Mouse (Mus musculus) forebrain, postnatal 0 days (tissue): Measurements from ENCODE around the gene Gpr88. TPM values are rescaled to one million over a fixed set of nuclear protein-coding genes. Genes with fewer than 3 reads are reported as not detected.

Experiments
- ATAC-seq: fragments of 200-750 bp; cut with Nextera tagmentation; 2 replicates; pipeline ENCODE4 v1.8.0; 2017; ENCODE audit warnings: mild to moderate bottlenecking, moderate library complexity
- DNase-seq: peaks from one replicate; pipeline ENCODE4 v3.0.0-alpha.2; 2015
- H3K27ac ChIP-seq: fragments of 300-500 bp; sonication (generic); 2 replicates; pipeline ENCODE4 v1.5.1; 2014; ENCODE audit warnings: low read depth, mild to moderate bottlenecking, antibody characterized with exemption, low read length, moderate library complexity, mixed read lengths
- H3K27me3 ChIP-seq: fragments of 300-500 bp; sonication (generic); 2 replicates; pipeline ENCODE4 v1.6.1; 2014; ENCODE audit warnings: mild to moderate bottlenecking, low read length, mixed read lengths; ENCODE audit not compliant: insufficient read depth
- H3K36me3 ChIP-seq: fragments of 300-500 bp; sonication (generic); 2 replicates; pipeline ENCODE4 v1.6.1; 2014; ENCODE audit warnings: mild to moderate bottlenecking, moderate library complexity; ENCODE audit not compliant: insufficient read depth
- H3K4me1 ChIP-seq: fragments of 300-500 bp; sonication (generic); 2 replicates; pipeline ENCODE4 v1.6.1; 2014; ENCODE audit warnings: antibody characterized with exemption; ENCODE audit not compliant: insufficient read depth
- H3K4me2 ChIP-seq: fragments of 300-500 bp; sonication (generic); 2 replicates; pipeline ENCODE4 v1.6.1; 2014; ENCODE audit warnings: low read depth, mild to moderate bottlenecking, moderate library complexity
- H3K4me3 ChIP-seq: fragments of 300-500 bp; sonication (generic); 2 replicates; pipeline ENCODE4 v1.5.1; 2014; ENCODE audit warnings: low read depth, low read length, mixed read lengths
- H3K9ac ChIP-seq: fragments of 300-500 bp; sonication (generic); 2 replicates; pipeline ENCODE4 v1.6.1; 2014; ENCODE audit warnings: mild to moderate bottlenecking
- H3K9me3 ChIP-seq: fragments of 300-500 bp; sonication (generic); 2 replicates; pipeline ENCODE4 v1.6.1; 2016; ENCODE audit warnings: low read length
- CTCF ChIP-seq: sonication (generic); IDR thresholded peaks from 2 replicates; pipeline ENCODE4 v1.5.1; 2016; ENCODE audit warnings: antibody characterized with exemption, control low read depth, low read depth
- WGBS: fragments of 180-500 bp; shearing (Covaris S2); extraction: QIAGEN DNeasy Blood & Tissue Kit; methylation state at CpG from one replicate; pipeline ENCODE4 v1.1.7; 2014; 5-methylcytosine and 5-hydroxymethylcytosine counted together
- polyA plus RNA-seq: library from polyadenylated mRNA; unstranded; fragments of >200 nt; fragmentation: Nextera tagmentation; extraction: Ambion mirVana; gene quantifications from 2 replicates; pipeline ENCODE4 v1.2.1, GENCODE M21; 2015
- total RNA-seq: library from RNA; depleted of rRNA; stranded (reverse); fragments of >200 nt; gene quantifications from 2 replicates; pipeline ENCODE4 v1.2.3, GENCODE M21; 2014

Gpr88 gene
- total and polyA plus RNA-seq, 2 experiments from 2014 or later: 20.5 to 33.6 TPM

GRCm38 (mm10) chr3:116266360-116266759 lies 13.1 kb upstream of the Gpr88 start:
- no peak overlapping the region for H3K4me3 ChIP-seq
- no peak overlapping the region for H3K4me2 ChIP-seq
- H3K27me3 ChIP-seq: no peaks in the 10 kb centered on the region
- no peak for DNase-seq
- H3K4me1 ChIP-seq: no peaks in the 10 kb centered on the region
- no peaks in the 10 kb centered on the region for H3K36me3 ChIP-seq
- H3K27ac ChIP-seq: no peak overlapping the region; the same call in 1 of the 2 replicates
- TF ChIP-seq CTCF: no peak
- 50% methylated on average over 3 of the region's 3 CpGs for WGBS
- ATAC-seq: no peak
- H3K9ac ChIP-seq: no peak overlapping the region
- H3K9me3 ChIP-seq: no peaks in the 10 kb centered on the region

GRCm38 (mm10) chr3:116263977-116264376 lies 10.7 kb upstream of the Gpr88 start:
- Histone ChIP-seq H3K4me3 (no peak overlapping the region), H3K4me2 (no peak overlapping the region), H3K9me3 (no peaks in the 10 kb centered on the region), H3K27ac (no peak overlapping the region), H3K27me3 (no peaks in the 10 kb centered on the region), H3K9ac (no peak overlapping the region), H3K4me1 (no peaks in the 10 kb centered on the region), H3K36me3 (no peaks in the 10 kb centered on the region)
- no peak for ATAC-seq
- WGBS: 96% methylated on average over 1 of the region's 1 CpGs
- TF ChIP-seq CTCF: no peak
- no peak for DNase-seq

GRCm38 (mm10) chr3:116263061-116263460 lies 9.8 kb upstream of the Gpr88 start:
- WGBS: 78% methylated on average over 5 of the region's 5 CpGs
- ATAC-seq (no peak), DNase-seq (no peak)
- no peak overlapping the region for H3K9ac ChIP-seq
- no peak overlapping the region for H3K4me3 ChIP-seq
- no peaks in the 10 kb centered on the region for H3K9me3 ChIP-seq
- H3K36me3 ChIP-seq: no peaks in the 10 kb centered on the region
- no peaks in the 10 kb centered on the region for H3K4me1 ChIP-seq
- no peak for TF ChIP-seq CTCF
- no peaks in the 10 kb centered on the region for H3K27me3 ChIP-seq
- no peak overlapping the region for H3K4me2 ChIP-seq
- no peak overlapping the region for H3K27ac ChIP-seq

GRCm38 (mm10) chr3:116256104-116256503 lies 2.8 kb upstream of the Gpr88 start:
- ATAC-seq (no peak), DNase-seq (no peak)
- WGBS: 62% methylated on average over 5 of the region's 5 CpGs
- Histone ChIP-seq H3K4me1 (no peaks in the 10 kb centered on the region), H3K36me3 (no peaks in the 10 kb centered on the region), H3K9ac (no peak overlapping the region), H3K9me3 (no peaks in the 10 kb centered on the region), H3K4me3 (no peak overlapping the region), H3K4me2 (no peak overlapping the region), H3K27me3 (no peaks in the 10 kb centered on the region), H3K27ac (no peak overlapping the region)
- TF ChIP-seq CTCF: no peak

DNA sequence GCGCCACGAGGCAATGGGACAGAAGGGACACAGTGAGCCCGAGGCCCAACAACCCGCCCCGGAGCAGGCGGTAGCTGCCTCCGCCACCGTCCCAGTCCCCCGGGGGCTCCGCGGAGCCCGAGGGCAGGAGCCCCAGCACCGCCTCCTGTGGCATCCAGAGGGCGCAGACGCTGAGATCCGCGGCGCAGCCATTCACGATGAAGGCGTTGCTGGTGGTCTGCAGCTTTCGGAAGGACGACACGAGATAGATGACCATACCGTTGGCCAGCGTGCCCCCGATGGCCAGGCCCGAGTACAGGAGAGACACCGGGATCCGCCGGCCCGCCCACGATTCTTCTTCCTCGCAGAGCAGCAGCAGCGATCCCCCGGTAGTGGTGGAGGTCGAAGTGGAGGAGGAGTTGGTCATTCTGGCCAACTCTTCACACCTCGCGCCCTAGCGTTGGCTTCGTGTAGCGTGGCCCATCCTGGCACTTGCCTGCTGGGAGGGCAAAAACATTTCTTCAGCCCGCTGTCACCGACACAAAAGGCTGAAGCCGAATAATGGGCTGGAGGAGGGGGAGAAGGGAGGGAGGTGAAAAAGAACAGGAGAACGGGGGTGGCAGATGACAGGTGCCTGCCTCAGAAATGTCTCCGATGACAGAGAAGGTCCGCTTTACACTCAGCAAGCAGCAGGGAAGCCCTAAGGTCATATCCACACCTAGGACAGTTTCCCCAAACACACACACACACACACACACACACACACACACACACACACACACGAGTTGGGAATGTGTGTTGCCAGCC lies 855 bp downstream of the Gpr88 start:
- Histone ChIP-seq H3K9ac (peak overlapping the region; percentile 67), H3K36me3 (no peaks in the 10 kb centered on the region), H3K4me3 (peak overlapping the region; percentile 48), H3K4me1 (no peaks in the 10 kb centered on the region), H3K27me3 (no peaks in the 10 kb centered on the region), H3K4me2 (peak overlapping the region; percentile 98), H3K9me3 (no peaks in the 10 kb centered on the region), H3K27ac (peak overlapping the region; percentile 83)
- TF ChIP-seq CTCF: no peak; the same call in none of the 2 replicates
- DNase-seq (peak; percentile 74), ATAC-seq (peak; percentile 73)
- 1% methylated on average over 48 of the region's 48 CpGs for WGBS

DNA sequence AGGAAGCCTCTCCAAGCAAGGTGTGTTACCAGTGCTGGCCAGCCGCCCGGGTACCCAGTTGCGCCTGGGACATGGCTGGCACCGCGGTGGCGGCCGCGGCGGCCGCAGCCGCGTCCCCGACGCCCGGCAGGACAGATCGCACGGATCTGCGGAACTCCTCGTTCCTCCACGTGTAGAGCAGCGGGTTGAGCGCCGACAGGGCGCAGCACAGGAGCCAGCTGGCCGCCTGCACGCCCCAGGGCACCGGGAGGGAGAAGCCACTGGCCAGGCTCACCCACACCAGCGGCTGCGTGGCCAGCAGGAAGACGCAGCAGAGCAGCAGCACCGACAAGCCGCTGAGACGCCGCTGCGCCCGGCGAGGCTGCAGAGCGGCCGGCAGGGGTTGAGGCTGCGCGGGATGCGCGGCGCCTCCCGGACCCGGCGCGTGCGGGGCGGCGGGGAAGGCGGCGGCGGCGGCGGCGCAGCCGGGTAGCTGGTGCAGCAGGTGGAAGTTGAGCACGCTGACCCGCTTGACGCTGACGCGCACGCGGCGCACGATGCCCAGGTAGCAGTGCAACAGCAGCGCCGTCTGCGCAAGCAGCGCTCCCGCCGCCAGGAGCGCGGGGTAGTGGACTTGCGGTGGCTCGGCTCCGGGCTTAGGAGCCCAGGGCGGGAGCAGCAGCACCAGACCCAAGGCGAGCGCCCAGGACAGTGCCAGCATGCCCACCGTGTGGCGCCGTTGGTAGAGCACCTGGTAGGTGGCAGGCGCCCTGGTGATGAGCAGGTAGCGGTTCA lies 1.6 kb downstream of the Gpr88 start:
- Histone ChIP-seq H3K9me3 (no peaks in the 10 kb centered on the region), H3K4me2 (peak overlapping the region; percentile 98), H3K9ac (peak overlapping the region; percentile 67), H3K27me3 (no peaks in the 10 kb centered on the region), H3K36me3 (no peaks in the 10 kb centered on the region), H3K4me1 (no peaks in the 10 kb centered on the region), H3K27ac (peak overlapping the region; percentile 83), H3K4me3 (peak overlapping the region; percentile 48)
- no peak for TF ChIP-seq CTCF
- ATAC-seq (peak; percentile 63), DNase-seq (peak; percentile 66)
- whole genome bisulfite sequencing: 2% methylated on average over 75 of the region's 86 CpGs

- Histone ChIP-seq H3K9ac (no peak overlapping the region), H3K4me1 (no peaks in the 10 kb centered on the region), H3K4me3 (no peak overlapping the region), H3K4me2 (peak overlapping the region; percentile 18; the same call in 1 of the 2 replicates), H3K27me3 (no peaks in the 10 kb centered on the region), H3K36me3 (no peaks in the 10 kb centered on the region), H3K9me3 (no peaks in the 10 kb centered on the region), H3K27ac (no peak overlapping the region)
- TF ChIP-seq CTCF: no peak
- WGBS: 46% methylated on average over 2 of the region's 2 CpGs
- DNase-seq (no peak), ATAC-seq (no peak)
Measured at GRCm38 (mm10) chr3:116249026-116249425, 4.3 kb downstream of the Gpr88 start.
